Mouse (Mus musculus): Measurements from ENCODE around the gene Pfn3. TPM values are rescaled to one million over a fixed set of nuclear protein-coding genes. Genes with fewer than 3 reads are reported as not detected.

The Pfn3 gene
- total RNA-seq, 1 experiment, result not detected

DNA sequence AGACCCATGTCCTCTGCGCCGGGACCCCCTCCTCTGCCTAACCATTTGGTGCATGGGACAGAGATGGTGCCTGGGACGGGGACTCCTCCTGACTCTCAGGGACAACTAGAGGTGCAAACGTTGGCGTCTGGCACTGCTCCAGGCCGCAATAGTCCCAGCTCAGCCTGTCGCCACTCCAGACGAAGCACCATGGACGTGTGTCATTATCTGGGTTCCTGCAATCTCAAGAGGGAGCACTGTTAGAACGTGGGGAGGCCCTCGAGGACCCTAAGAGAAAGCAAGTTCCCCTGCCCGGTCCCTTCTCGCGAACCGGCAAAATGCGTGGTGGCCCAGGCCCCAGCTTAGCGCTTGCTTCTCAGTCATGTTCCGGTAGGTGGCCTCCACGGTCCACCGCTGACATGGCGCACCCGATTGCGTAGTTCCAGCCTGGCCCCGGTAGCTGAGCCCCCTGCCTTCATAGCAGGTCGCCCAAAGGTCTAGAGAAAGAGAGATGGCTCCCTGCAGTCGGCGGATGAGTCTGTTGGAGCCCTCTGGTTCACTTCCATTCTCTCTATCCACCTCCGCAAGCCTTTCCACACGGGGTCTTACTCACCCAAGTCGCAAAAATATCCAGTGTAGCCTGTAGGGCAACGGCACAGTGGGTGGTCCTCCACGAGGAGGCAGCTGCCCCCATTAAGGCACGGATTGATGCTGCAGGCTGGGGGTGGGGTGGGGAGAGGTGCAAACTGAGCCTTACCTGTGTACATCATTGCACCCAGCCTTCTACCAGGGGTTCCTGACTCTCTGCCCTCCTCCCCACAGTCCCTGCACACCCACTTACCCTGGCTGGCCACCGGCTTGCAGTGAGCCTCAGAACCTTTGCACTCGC lies 6.1 kb upstream of the Pfn3 start:
- DNase-seq (ENCODE audit: low read depth, low spot score), result no peak
- peak overlapping the region; percentile 22 to 52; a peak in 2 of 4 replicates for H3K4me3 ChIP-seq (ENCODE audit: insufficient read depth in 1 of 2, low read depth in 1 of 2, low read length in 2 of 2, poor library complexity in 1 of 2, severe bottlenecking in 1 of 2)
- no peak overlapping the region for H3K27ac ChIP-seq (ENCODE audit: insufficient read depth, low read depth, low read length, poor library complexity, severe bottlenecking)
- in situ Hi-C loops (cut with MboI; ENCODE audit: low sequenced_read_pairs in 2 of 2, unreplicated experiment in 2 of 2), result no loop called here
- no peak overlapping the region for H3K9ac ChIP-seq (ENCODE audit: insufficient read depth, low read depth, low read length, poor library complexity, severe bottlenecking)
- H3K9me3 ChIP-seq (ENCODE audit: control insufficient read depth, insufficient read depth, low read depth, low read length), result no peaks in the 10 kb centered on the region
- H3K4me1 ChIP-seq (ENCODE audit: control insufficient read depth in 2 of 2, insufficient read depth in 2 of 2, low read length in 2 of 2, poor library complexity in 1 of 2), result peaks cover 0 to 9% of the 10 kb centered on the region in 2 experiments; a peak in 2 of 4 replicates
- no peak for TF ChIP-seq HCFC1 (IDR thresholded peaks at IDR 0.05; ENCODE audit: borderline replicate concordance, insufficient read depth, low read length)
- TF ChIP-seq CHD2 (IDR thresholded peaks at IDR 0.05; ENCODE audit: low read depth, low read length), result no peak
- TF ChIP-seq ZC3H11A (IDR thresholded peaks at IDR 0.05; ENCODE audit: borderline replicate concordance, low read depth, low read length), result no peak
- TF ChIP-seq ZNF384 (IDR thresholded peaks at IDR 0.05; ENCODE audit: low read depth, low read length), result no peak
- TF ChIP-seq MAFK (IDR thresholded peaks at IDR 0.05; ENCODE audit: insufficient read depth, low read depth, low read length), result no peak
- H3K36me3 ChIP-seq (ENCODE audit: control insufficient read depth, insufficient read depth, low read length, poor library complexity, severe bottlenecking), result no peaks in the 10 kb centered on the region

DNA sequence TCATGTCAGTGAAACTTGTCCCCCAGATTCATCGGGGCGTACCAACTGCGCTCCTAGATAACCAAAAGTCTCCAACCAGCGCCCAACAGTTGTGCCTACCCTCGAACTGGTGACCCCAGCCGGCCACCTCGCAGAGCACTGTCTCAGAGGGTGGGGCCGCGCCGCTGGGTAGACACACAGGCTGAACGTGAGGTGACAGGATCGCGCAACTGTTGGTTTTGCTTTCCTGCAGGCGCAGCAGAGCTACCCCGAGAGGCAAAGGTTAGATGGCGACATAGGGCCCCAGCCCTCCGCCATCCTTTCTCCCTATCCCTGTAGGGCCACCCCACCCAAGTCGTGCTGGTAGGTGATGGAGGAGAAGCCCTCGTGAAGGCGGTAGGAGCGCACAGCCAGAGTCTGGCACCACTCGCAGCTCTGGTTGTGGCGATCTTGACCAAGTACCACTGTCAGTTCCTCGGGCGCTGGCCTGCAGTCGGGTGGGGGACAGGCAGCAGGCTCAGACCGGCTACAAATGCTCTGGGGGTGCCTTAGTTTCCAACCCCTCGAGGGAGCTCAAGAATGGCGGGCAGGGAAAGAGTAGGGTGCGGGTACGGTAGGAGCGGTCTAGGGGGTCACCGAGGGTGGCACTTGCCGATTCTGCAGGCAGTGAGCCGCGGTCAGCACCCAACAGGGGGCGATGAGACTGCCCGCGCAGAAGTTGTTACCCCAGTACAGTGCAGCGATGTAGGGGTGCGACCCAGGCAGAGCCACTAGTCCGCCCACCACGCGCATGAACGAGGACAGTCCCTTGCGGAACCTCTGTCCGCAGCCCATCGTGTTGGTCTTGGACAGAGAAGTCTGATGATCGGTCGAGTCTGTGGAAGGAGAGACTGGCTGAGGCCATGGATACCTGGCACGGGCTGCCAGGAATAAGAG lies 5.2 kb upstream of the Pfn3 start:
- H3K9me3 ChIP-seq (ENCODE audit: control insufficient read depth, insufficient read depth, low read depth, low read length), result no peaks in the 10 kb centered on the region
- H3K9ac ChIP-seq (ENCODE audit: insufficient read depth, low read depth, low read length, poor library complexity, severe bottlenecking), result no peak overlapping the region
- TF ChIP-seq MAFK (IDR thresholded peaks at IDR 0.05; ENCODE audit: insufficient read depth, low read depth, low read length), result no peak
- no peak for TF ChIP-seq ZNF384 (IDR thresholded peaks at IDR 0.05; ENCODE audit: low read depth, low read length)
- no peak for TF ChIP-seq CHD2 (IDR thresholded peaks at IDR 0.05; ENCODE audit: low read depth, low read length)
- in situ Hi-C loops (cut with MboI; ENCODE audit: low sequenced_read_pairs in 2 of 2, unreplicated experiment in 2 of 2), result no loop called here
- peaks cover 0 to 9% of the 10 kb centered on the region in 2 experiments; a peak in 2 of 4 replicates for H3K4me1 ChIP-seq (ENCODE audit: control insufficient read depth in 2 of 2, insufficient read depth in 2 of 2, low read length in 2 of 2, poor library complexity in 1 of 2)
- no peak overlapping the region for H3K27ac ChIP-seq (ENCODE audit: insufficient read depth, low read depth, low read length, poor library complexity, severe bottlenecking)
- DNase-seq (ENCODE audit: low read depth, low spot score), result no peak
- H3K36me3 ChIP-seq (ENCODE audit: control insufficient read depth, insufficient read depth, low read length, poor library complexity, severe bottlenecking), result no peaks in the 10 kb centered on the region
- peak overlapping the region; percentile 22 to 52; a peak in 2 of 4 replicates for H3K4me3 ChIP-seq (ENCODE audit: insufficient read depth in 1 of 2, low read depth in 1 of 2, low read length in 2 of 2, poor library complexity in 1 of 2, severe bottlenecking in 1 of 2)

DNA sequence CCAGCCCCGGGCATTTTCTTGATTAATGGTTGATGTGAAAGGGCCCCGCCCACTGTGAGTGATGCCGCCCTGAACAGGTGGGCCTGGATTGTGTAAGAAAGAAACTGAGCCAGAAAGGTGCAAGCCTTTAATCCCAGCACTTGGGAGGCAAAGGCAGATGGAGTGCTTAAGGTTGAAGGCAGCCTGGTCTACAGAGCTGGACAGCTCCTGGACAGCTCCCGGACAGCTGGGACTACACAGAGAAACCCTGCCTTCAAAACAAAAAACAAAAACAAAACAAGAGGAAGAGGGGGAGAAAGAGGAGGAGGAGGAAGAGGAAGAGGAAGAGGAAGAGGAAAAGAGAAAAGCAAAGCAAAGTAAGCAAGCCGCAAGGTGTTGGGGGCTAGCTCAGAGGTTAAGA lies 4.1 kb upstream of the Pfn3 start:
- DNase-seq (ENCODE audit: low read depth, low spot score), result no peak
- in situ Hi-C loops (cut with MboI; ENCODE audit: low sequenced_read_pairs in 2 of 2, unreplicated experiment in 2 of 2), result no loop called here
- no peak for TF ChIP-seq ZC3H11A (IDR thresholded peaks at IDR 0.05; ENCODE audit: borderline replicate concordance, low read depth, low read length)
- no peak for TF ChIP-seq ZNF384 (IDR thresholded peaks at IDR 0.05; ENCODE audit: low read depth, low read length)
- TF ChIP-seq HCFC1 (IDR thresholded peaks at IDR 0.05; ENCODE audit: borderline replicate concordance, insufficient read depth, low read length), result no peak
- no peak for TF ChIP-seq MAFK (IDR thresholded peaks at IDR 0.05; ENCODE audit: insufficient read depth, low read depth, low read length)
- no peak for TF ChIP-seq CHD2 (IDR thresholded peaks at IDR 0.05; ENCODE audit: low read depth, low read length)
- Histone ChIP-seq H3K4me1 (ENCODE audit: control insufficient read depth in 2 of 2, insufficient read depth in 2 of 2, low read length in 2 of 2, poor library complexity in 1 of 2) (peaks cover 0 to 9% of the 10 kb centered on the region in 2 experiments; a peak in 2 of 4 replicates), H3K9ac (ENCODE audit: insufficient read depth, low read depth, low read length, poor library complexity, severe bottlenecking) (no peak overlapping the region), H3K27ac (ENCODE audit: insufficient read depth, low read depth, low read length, poor library complexity, severe bottlenecking) (no peak overlapping the region), H3K36me3 (ENCODE audit: control insufficient read depth, insufficient read depth, low read length, poor library complexity, severe bottlenecking) (no peaks in the 10 kb centered on the region), H3K4me3 (ENCODE audit: insufficient read depth in 1 of 2, low read depth in 1 of 2, low read length in 2 of 2, poor library complexity in 1 of 2, severe bottlenecking in 1 of 2) (no peak overlapping the region), H3K9me3 (ENCODE audit: control insufficient read depth, insufficient read depth, low read depth, low read length) (no peaks in the 10 kb centered on the region)

DNA sequence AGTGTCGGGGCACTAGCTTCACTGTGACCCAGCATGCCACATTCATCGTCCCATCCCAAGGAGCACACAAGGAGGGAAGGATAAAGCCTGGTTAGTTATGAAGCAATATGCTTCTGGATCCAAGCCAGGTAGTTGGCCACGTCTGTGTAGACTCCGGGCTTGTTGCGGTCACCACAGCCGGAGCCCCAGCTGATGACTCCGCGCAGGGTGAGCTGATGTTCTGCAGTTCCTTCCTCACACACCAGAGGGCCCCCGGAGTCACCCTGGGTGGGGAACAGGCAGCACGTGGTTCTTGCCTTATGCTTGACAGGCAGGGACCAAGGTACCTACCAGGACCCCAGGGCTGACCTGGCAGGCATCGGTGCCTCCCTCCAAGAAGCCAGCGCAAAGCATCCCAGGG lies 3.0 kb upstream of the Pfn3 start:
- Histone ChIP-seq H3K4me1 (ENCODE audit: control insufficient read depth in 2 of 2, insufficient read depth in 2 of 2, low read length in 2 of 2, poor library complexity in 1 of 2) (peaks cover 0 to 9% of the 10 kb centered on the region in 2 experiments; a peak in 2 of 4 replicates), H3K9me3 (ENCODE audit: control insufficient read depth, insufficient read depth, low read depth, low read length) (no peaks in the 10 kb centered on the region), H3K4me3 (ENCODE audit: insufficient read depth in 1 of 2, low read depth in 1 of 2, low read length in 2 of 2, poor library complexity in 1 of 2, severe bottlenecking in 1 of 2) (no peak overlapping the region), H3K27ac (ENCODE audit: insufficient read depth, low read depth, low read length, poor library complexity, severe bottlenecking) (no peak overlapping the region), H3K36me3 (ENCODE audit: control insufficient read depth, insufficient read depth, low read length, poor library complexity, severe bottlenecking) (no peaks in the 10 kb centered on the region), H3K9ac (ENCODE audit: insufficient read depth, low read depth, low read length, poor library complexity, severe bottlenecking) (no peak overlapping the region)
- in situ Hi-C loops (cut with MboI; ENCODE audit: low sequenced_read_pairs in 2 of 2, unreplicated experiment in 2 of 2), result no loop called here
- TF ChIP-seq MAFK (IDR thresholded peaks at IDR 0.05; ENCODE audit: insufficient read depth, low read depth, low read length), result no peak
- DNase-seq (ENCODE audit: low read depth, low spot score), result peak; percentile 69

Data from ES-E14 (cell line).